Mouse (Mus musculus) limb, embryonic 10.5 days (tissue): ENCODE measurements around the gene Lnx2. TPM values are rescaled to one million over a fixed set of nuclear protein-coding genes. Genes with fewer than 3 reads are reported as not detected.

Experiments used
- DNase-seq: peaks from one replicate; pipeline ENCODE4 v3.0.0-alpha.2; 2017; ENCODE audit warnings: low spot score
- H3K27ac ChIP-seq: fragments of 300-500 bp; sonication (generic); 2 replicates; pipeline ENCODE4 v1.5.1; 2016; ENCODE audit warnings: mild to moderate bottlenecking
- H3K27me3 ChIP-seq: fragments of 300-500 bp; sonication (generic); 2 replicates; pipeline ENCODE4 v1.6.1; 2016; ENCODE audit warnings: low read depth, mild to moderate bottlenecking; ENCODE audit not compliant: poor library complexity, severe bottlenecking
- H3K36me3 ChIP-seq: fragments of 300-500 bp; sonication (generic); 2 replicates; pipeline ENCODE4 v1.6.1; 2016; ENCODE audit warnings: mild to moderate bottlenecking, moderate library complexity
- H3K4me1 ChIP-seq: fragments of 300-500 bp; sonication (generic); 2 replicates; pipeline ENCODE4 v1.6.1; 2016
- H3K4me3 ChIP-seq: fragments of 300-500 bp; sonication (generic); 2 replicates; pipeline ENCODE4 v1.5.1; 2016; ENCODE audit warnings: mild to moderate bottlenecking, moderate library complexity
- H3K9me3 ChIP-seq: fragments of 300-500 bp; sonication (generic); replicated peaks from 2 replicates; pipeline ENCODE4 v1.6.1; 2016; ENCODE audit warnings: mild to moderate bottlenecking
- WGBS: fragments of 180-500 bp; shearing (Covaris S2); methylation state at CpG from one replicate; pipeline ENCODE4 v1.1.7; 2016; 5-methylcytosine and 5-hydroxymethylcytosine counted together
- polyA plus RNA-seq: library from polyadenylated mRNA; unstranded; fragments of >200 nt; fragmentation: Nextera tagmentation; extraction: Ambion mirVana; gene quantifications from 2 replicates; pipeline ENCODE4 v1.2.1, GENCODE M21; 2016

Lnx2 gene
- polyA plus RNA-seq, 1 experiment from 2014 or later = 12.0 TPM

DNA sequence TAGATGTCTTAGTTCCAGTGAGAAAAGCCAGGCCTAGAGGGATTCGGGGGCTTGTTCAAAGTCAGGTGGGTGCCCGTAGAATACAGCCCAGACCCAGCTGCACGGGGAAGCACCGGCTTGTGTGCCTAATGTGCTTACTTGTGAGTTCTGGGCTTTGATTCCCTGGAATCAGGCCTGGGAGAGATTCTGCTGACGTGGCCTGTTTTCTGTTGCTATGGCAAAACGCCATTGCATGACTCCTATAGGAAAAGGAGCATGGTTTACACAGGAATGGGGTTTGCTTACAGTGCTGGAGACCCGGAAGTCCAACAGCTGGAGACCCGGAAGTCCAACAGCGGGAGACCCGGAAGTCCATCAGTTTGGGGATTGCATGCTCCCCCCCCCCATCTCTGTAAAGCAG is 88.8 kb downstream of the Lnx2 start:
- Histone ChIP-seq H3K27ac (no peak overlapping the region), H3K4me3 (no peak overlapping the region), H3K4me1 (no peaks in the 10 kb centered on the region), H3K27me3 (peaks cover 33% of the 10 kb centered on the region), H3K9me3 (no peaks in the 10 kb centered on the region), H3K36me3 (no peaks in the 10 kb centered on the region)
- DNase-seq = no peak
- 93% methylated on average over 10 of the region's 10 CpGs for WGBS

DNA sequence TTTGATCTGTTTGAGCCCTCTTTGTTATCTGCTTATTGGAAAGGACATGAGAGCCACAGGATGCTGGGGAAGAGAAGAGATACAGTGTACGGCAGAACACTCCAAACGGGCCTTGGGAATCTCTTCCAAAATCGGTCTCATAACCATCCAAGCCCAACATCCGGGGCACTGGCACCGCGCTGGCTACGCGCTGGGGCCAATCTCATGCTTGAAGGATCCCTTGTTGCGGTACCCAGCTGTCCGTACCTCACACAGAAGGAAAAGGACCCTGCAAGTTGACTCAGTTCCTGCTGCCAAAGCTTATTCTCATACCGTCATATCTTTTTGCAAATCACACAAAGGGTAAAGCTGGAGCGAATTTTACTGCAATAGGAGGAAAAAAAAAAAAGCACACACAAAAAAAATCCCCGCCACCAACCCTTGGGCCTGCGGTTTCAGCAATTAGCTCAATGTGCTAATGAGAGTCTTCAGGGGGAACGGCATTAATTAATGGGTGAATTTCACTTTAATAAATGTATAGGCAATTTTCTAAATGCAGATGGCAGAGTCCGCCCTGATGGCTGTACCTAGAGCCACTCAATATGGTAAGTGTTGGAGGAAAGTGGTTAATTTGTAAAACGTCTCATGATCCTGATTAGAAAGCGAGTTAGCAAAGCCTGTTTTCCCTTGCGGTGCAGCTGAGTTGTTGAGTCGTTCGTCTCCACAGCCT is 90.5 kb downstream of the Lnx2 start:
- 71% methylated on average over 21 of the region's 21 CpGs for WGBS
- Histone ChIP-seq H3K27me3 (peaks cover 46% of the 10 kb centered on the region), H3K27ac (no peak overlapping the region), H3K4me3 (no peak overlapping the region), H3K36me3 (no peaks in the 10 kb centered on the region), H3K9me3 (no peaks in the 10 kb centered on the region), H3K4me1 (no peaks in the 10 kb centered on the region)
- no peak for DNase-seq

DNA sequence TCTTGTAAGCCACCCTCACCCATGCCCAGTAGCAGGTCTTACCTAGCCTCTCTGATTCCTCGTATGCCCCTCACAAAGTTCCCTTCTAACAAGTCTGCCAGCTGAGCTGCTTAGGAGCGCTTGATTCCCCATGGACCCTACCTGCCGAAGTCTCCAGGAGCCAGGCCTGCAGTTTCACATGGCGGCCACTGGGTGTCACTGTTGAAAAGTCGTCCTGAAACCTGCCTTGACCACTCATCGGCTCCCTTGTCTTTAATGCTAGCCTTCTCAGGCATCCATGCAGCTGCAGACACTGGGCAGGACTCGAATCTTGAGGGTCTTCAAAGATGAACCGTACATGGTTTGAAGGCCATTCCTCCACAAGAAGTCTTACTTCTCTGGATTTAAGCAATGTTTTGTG is 93.2 kb downstream of the Lnx2 start:
- Histone ChIP-seq H3K9me3 (no peaks in the 10 kb centered on the region), H3K36me3 (no peaks in the 10 kb centered on the region), H3K4me1 (no peaks in the 10 kb centered on the region), H3K27ac (no peak overlapping the region), H3K27me3 (peaks cover 46% of the 10 kb centered on the region), H3K4me3 (no peak overlapping the region)
- peak; percentile 81 for DNase-seq
- WGBS = 15% methylated on average over 8 of the region's 8 CpGs

DNA sequence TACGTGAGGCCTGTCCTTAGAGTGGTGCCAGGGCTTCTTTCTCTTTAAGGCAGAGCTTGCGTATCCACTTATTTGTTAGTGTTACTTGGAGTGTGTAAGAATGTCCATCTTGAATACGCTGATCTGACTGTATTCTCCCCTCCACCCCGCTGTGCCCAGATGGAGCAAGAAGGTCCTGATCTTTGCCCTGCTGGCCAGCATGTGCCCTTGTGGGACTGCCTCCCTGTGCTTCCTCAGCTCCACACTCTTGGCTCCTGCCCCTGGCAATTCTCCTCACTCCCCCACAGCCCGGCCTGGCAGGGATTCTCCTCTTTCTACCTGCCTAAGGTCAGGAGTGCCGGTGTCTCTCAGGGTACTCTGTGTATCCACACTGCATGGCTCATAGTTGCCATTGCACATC is 95.0 kb downstream of the Lnx2 start:
- Histone ChIP-seq H3K27me3 (peaks cover 46% of the 10 kb centered on the region), H3K4me3 (no peak overlapping the region), H3K36me3 (no peaks in the 10 kb centered on the region), H3K4me1 (no peaks in the 10 kb centered on the region), H3K9me3 (no peaks in the 10 kb centered on the region), H3K27ac (no peak overlapping the region)
- DNase-seq = no peak
- WGBS = 86% methylated on average over 6 of the region's 6 CpGs

DNA sequence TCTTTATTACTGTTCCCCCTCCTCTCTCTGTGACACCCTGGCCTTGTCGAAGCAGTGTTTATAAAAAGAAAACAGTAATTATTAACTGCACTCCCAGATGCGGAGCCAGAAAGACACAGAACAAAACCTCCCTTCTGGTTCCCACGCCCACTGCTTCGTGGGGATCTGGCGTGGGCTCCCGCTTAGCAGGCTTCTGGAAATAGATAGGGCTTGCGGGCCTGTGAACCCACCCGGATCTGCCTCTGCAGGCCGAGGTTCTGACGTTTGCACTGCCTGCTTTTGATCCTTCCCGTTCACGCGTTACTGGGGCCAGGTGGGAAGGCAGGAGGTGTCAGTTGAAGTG is 101.6 kb downstream of the Lnx2 start:
- 62% methylated on average over 13 of the region's 13 CpGs for WGBS
- Histone ChIP-seq H3K4me1 (no peaks in the 10 kb centered on the region), H3K36me3 (no peaks in the 10 kb centered on the region), H3K27ac (no peak overlapping the region), H3K27me3 (no peaks in the 10 kb centered on the region), H3K4me3 (no peak overlapping the region), H3K9me3 (no peaks in the 10 kb centered on the region)
- DNase-seq = no peak

DNA sequence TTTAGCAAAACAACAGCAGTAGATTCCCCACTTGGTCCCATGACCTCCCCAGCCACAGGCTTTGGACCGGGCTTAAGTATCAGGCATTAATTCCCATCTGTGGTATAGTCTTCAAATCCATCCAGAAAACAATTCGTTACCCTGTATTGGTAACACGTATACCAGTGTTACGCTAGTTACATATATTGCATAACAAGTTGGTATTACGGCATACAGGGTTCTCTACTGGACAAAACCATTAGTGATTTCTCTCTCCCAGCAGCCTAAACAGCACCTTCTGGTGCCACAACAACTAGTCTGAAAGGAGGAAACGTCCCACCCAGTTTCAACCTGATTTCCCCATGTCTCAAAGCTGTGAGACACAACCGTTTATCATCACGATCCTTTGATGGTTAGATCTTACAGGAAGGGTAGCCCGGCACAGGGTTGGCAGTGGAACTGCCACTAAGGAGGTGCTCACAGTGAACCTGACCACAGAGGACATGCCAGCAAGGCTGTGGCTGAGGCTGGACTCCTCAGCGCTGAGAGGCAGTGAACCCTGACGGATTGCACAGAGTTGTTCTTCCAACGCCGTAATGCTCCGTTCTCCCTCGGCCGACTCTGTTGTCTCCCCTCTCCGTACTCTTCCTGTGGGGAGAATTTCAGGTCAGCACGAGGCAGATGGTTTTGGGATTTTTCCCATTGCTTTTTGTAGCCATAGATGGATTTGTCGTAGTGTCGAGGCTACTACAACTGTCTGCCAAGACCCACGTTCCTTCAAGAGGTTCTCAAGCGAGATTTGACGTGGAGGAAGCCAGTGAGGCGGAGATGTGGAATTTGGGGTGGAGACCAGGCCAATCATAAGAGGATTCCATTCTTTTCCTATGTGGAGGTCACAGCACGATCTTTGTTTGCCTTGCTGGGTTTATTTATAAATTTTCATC is 102.3 kb downstream of the Lnx2 start:
- Histone ChIP-seq H3K4me3 (no peak overlapping the region), H3K4me1 (no peaks in the 10 kb centered on the region), H3K36me3 (no peaks in the 10 kb centered on the region), H3K27me3 (no peaks in the 10 kb centered on the region), H3K9me3 (no peaks in the 10 kb centered on the region), H3K27ac (no peak overlapping the region)
- no peak for DNase-seq
- WGBS = 88% methylated on average over 25 of the region's 25 CpGs

DNA sequence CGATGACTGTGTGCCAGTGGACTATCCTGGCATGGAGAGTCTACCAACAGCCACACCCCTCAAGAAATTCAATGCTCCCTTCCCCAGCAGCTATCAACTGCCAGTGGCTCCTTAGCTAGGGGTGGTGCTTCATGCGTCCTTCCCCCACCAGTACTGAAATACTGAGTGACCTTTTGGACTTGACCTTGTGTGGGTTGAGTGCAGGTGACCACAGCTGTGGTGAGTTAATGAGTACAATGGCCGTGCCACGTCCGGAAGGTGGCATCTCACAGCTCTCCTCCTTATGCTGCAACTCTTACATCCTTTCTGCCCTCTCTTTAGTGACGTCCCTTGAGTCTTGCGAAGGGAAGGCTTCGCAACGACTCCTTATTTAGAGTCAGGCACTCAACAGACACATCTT is 103.0 kb downstream of the Lnx2 start:
- Histone ChIP-seq H3K36me3 (no peaks in the 10 kb centered on the region), H3K4me1 (no peaks in the 10 kb centered on the region), H3K27ac (no peak overlapping the region), H3K27me3 (no peaks in the 10 kb centered on the region), H3K4me3 (no peak overlapping the region), H3K9me3 (no peaks in the 10 kb centered on the region)
- DNase-seq = no peak
- 88% methylated on average over 9 of the region's 9 CpGs for WGBS

DNA sequence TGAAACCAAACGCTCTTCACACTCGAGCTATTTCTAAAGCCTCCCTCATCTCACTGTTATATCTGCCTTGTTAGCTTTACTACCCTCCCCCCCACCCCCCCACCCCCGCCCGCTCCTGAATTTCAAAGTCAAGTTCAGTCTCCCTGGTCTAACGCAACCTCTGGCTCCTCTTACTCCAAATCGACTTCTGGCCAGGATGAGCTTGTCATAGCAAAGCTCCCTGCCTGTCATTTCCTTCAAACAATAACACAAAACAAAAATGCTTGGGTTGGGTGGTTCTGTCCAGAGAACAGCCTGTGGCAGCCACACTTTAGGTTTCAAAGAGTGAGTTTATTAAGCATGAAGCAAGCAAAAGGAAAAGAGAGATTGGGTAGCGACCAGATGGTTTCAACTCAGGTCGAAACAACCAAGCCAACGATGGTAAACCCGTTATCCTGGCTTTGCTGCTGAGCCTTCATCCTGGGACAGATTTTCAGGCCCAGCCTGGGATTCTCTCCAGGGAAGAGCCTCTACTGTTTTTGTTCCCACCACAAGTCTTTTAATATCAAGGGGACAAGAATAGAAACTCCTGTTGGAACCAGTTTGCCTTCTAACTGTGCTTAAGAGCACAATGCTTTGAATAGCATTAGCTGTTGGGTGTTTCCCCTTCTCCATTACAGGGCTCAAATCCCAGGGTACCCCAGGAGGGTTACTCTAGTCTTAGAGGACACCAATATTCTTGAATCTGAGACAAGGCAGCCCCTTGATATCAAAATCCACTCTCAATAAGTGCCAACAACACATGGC is 104.4 kb downstream of the Lnx2 start:
- 74% methylated on average over 10 of the region's 10 CpGs for WGBS
- H3K9me3 ChIP-seq = no peaks in the 10 kb centered on the region
- no peak overlapping the region for H3K4me3 ChIP-seq
- no peaks in the 10 kb centered on the region for H3K27me3 ChIP-seq
- no peaks in the 10 kb centered on the region for H3K36me3 ChIP-seq
- H3K27ac ChIP-seq = no peak overlapping the region
- no peak for DNase-seq
- no peaks in the 10 kb centered on the region for H3K4me1 ChIP-seq

DNA sequence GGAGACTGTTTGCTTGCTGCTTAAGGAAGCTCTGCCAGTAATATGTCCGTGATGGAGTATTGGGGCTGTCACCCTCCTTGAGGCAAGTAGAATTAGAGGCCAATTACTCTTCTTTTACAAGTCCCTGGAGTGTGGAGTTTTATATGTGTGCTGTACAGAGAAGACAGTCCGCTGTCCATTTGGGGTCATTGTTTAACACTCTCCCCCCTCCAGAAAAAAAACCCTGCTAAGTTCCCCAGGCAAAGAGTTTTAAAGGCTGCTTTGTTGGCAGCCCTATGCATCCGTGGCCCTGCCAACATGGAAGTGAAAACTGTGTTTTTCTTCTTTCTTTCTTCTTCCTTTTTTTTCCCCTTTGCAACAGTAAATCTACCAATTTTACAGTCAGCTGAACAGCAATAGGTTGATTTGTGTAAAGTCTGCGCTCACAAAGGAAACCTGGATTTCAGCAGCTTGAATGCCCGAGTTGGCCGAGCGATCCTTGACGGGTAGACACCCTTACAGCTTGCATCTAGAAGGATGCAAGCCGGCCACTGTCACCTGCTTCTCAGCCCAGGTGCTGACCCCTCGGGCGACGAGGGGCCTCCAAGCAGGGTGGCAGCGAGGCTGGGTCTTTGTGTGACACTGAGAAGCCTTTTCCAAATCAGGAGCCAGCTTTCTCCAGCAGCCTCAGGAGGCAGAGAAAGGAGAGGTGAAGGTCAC is 107.5 kb downstream of the Lnx2 start:
- Histone ChIP-seq H3K4me1 (peaks cover 3% of the 10 kb centered on the region; the same call in 1 of the 2 replicates), H3K36me3 (no peaks in the 10 kb centered on the region), H3K9me3 (no peaks in the 10 kb centered on the region), H3K27ac (no peak overlapping the region), H3K4me3 (no peak overlapping the region), H3K27me3 (no peaks in the 10 kb centered on the region)
- no peak for DNase-seq
- WGBS = 81% methylated on average over 13 of the region's 13 CpGs

Other genes starting within 250 kb of the Lnx2 start
- gene Rpl21, start 243.7 kb downstream of the Lnx2 start, polyA plus RNA-seq = 536 and 605 TPM in 2 replicates
- gene Rasl11a, start 231.5 kb downstream of the Lnx2 start, polyA plus RNA-seq = 30.9 and 40.1 TPM in 2 replicates
- gene Gtf3a, start 127.9 kb downstream of the Lnx2 start, polyA plus RNA-seq = 141 and 159 TPM in 2 replicates
- gene Mtif3, start 112.8 kb downstream of the Lnx2 start, polyA plus RNA-seq = 19.1 and 21.0 TPM in 2 replicates
- gene Polr1d, start 464 bp upstream of the Lnx2 start, polyA plus RNA-seq = 129 and 149 TPM in 2 replicates
- not detected in 2 replicates for gene Gsx1, start 112.1 kb upstream of the Lnx2 start, polyA plus RNA-seq
- gene Pdx1, start 193.4 kb upstream of the Lnx2 start, polyA plus RNA-seq = not detected in 2 replicates
- 0.06 and 0.16 TPM in 2 replicates for gene Cdx2, start 230.7 kb upstream of the Lnx2 start, polyA plus RNA-seq
- not detected in 2 replicates for gene Urad, start 245.9 kb upstream of the Lnx2 start, polyA plus RNA-seq